Mouse (Mus musculus) forebrain, embryonic 14.5 days (tissue): ENCODE data around the gene Sdhc. TPM values are rescaled to one million over a fixed set of nuclear protein-coding genes. Genes with fewer than 3 reads are reported as not detected.

ENCODE experiments used
- ATAC-seq: fragments of 200-750 bp; cut with Nextera tagmentation; 2 replicates; pipeline ENCODE4 v1.8.0; 2017; ENCODE audit warnings: mild to moderate bottlenecking, moderate library complexity
- DNase-seq: peaks from one replicate; pipeline ENCODE4 v3.0.0-alpha.2; 2015; ENCODE audit warnings: low spot score
- H3K27ac ChIP-seq: fragments of 300-500 bp; sonication (generic); 2 replicates; pipeline ENCODE4 v1.5.1; 2014; ENCODE audit warnings: low read depth, mild to moderate bottlenecking, control low read depth, low read length, moderate library complexity
- H3K27me3 ChIP-seq: fragments of 300-500 bp; sonication (generic); replicated peaks from 2 replicates; pipeline ENCODE4 v1.6.1; 2014; ENCODE audit warnings: low read length, control low read depth, mixed read lengths; ENCODE audit not compliant: control insufficient read depth, insufficient read depth
- H3K36me3 ChIP-seq: fragments of 300-500 bp; sonication (generic); 2 replicates; pipeline ENCODE4 v1.6.1; 2014; ENCODE audit warnings: low read length, control low read depth; ENCODE audit not compliant: control insufficient read depth, insufficient read depth
- H3K4me1 ChIP-seq: fragments of 300-500 bp; sonication (generic); 2 replicates; pipeline ENCODE4 v1.6.1; 2014; ENCODE audit warnings: antibody characterized with exemption, low read length, control low read depth; ENCODE audit not compliant: control insufficient read depth, insufficient read depth
- H3K4me2 ChIP-seq: fragments of 300-500 bp; sonication (generic); 2 replicates; pipeline ENCODE4 v1.6.1; 2014; ENCODE audit warnings: mild to moderate bottlenecking, control low read depth, low read length
- H3K4me3 ChIP-seq: fragments of 300-500 bp; sonication (generic); 2 replicates; pipeline ENCODE4 v1.5.1; 2014; ENCODE audit warnings: low read depth, low read length, control low read depth
- H3K9ac ChIP-seq: fragments of 300-500 bp; sonication (generic); 2 replicates; pipeline ENCODE4 v1.6.1; 2014; ENCODE audit warnings: mild to moderate bottlenecking, low read length, control low read depth, moderate library complexity
- H3K9me3 ChIP-seq: fragments of 300-500 bp; sonication (generic); replicated peaks from 2 replicates; pipeline ENCODE4 v1.6.1; 2016; ENCODE audit warnings: low read length, control low read depth, mixed read lengths; ENCODE audit not compliant: control insufficient read depth
- WGBS: fragments of 180-500 bp; shearing (Covaris S2); extraction: QIAGEN DNeasy Blood & Tissue Kit; methylation state at CpG from one replicate; pipeline ENCODE4 v1.1.7; 2014; 5-methylcytosine and 5-hydroxymethylcytosine counted together
- polyA plus RNA-seq: library from polyadenylated mRNA; unstranded; fragments of >200 nt; fragmentation: Nextera tagmentation; extraction: Ambion mirVana; gene quantifications from 2 replicates; pipeline ENCODE4 v1.2.1, GENCODE M21; 2014

Gene Sdhc
- polyA plus RNA-seq, 1 experiment from 2014 or later = 310 TPM

DNA sequence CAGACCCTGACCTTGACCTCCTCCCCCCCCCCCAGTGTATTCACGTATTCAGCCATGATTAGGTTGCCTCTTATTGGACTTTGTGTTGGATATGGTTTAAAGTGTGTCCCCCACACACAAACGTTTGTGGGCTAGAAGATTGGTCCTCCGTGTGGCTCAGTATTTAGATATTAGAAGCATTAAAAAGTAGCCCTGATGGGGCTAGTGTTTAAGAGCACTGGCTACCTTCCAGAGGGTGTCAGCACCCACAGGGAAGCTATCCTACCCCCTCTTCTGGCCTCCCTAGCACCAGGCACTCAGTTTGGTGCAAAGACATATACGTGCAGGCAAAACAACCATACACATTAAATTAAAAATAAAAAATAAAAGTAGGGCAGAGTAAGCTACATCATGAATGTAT is 37.4 kb downstream of the Sdhc start:
- H3K4me3 ChIP-seq = no peak overlapping the region
- no peaks in the 10 kb centered on the region for H3K27me3 ChIP-seq
- no peak overlapping the region for H3K27ac ChIP-seq
- ATAC-seq (no peak), DNase-seq (no peak)
- H3K4me2 ChIP-seq = no peak overlapping the region
- 79% methylated on average over 4 of the region's 4 CpGs for WGBS
- H3K9me3 ChIP-seq = no peaks in the 10 kb centered on the region
- H3K4me1 ChIP-seq = peaks cover 12% of the 10 kb centered on the region; the same call in 1 of the 2 replicates
- no peak overlapping the region for H3K9ac ChIP-seq
- H3K36me3 ChIP-seq = no peaks in the 10 kb centered on the region

DNA sequence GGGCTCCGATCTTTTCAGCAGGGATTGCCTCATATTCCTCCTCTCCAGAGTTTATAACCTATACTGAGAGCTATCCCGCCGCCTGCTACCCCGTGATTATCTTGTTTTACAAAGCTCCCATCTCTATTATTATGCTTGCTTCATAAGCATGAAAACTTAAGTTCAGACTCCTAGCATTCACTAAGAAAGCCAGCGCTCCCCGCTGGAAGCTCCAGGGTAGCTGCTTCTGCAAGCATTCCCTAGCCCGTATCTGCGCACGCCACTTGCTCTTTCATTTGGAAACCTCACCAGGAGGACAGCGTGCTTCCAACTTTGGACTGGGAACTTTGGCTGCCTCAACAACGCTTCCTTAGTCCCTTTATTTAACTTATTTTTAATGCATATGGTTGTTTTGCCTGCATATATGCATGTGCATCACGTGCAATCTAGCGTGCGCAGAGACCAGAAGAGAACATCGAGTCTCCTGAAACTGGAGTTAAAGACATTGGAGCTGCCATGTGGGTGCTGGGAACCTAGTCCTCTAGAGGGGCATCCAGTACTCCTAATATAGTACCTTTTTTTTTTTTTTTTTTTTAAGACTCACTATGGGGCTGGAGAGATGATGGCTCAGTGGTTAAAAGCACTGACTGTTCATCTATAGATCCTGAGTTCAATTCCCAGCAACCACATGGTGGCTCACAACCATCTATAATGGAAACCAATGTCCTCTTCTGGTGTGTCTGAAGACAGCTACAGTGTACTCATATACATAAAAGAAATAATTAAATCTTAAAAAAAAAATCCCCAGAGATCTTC is 38.4 kb downstream of the Sdhc start:
- ATAC-seq (no peak; the same call in 1 of the 2 replicates), DNase-seq (peak; percentile 67)
- H3K27ac ChIP-seq = no peak overlapping the region; the same call in 1 of the 2 replicates
- H3K4me1 ChIP-seq = peaks cover 12% of the 10 kb centered on the region; the same call in 1 of the 2 replicates
- 2% methylated on average over 15 of the region's 15 CpGs for WGBS
- peak overlapping the region; percentile 62 for H3K9ac ChIP-seq
- peak overlapping the region; percentile 50 for H3K4me3 ChIP-seq
- H3K4me2 ChIP-seq = peak overlapping the region; percentile 65
- H3K36me3 ChIP-seq = no peaks in the 10 kb centered on the region
- H3K27me3 ChIP-seq = no peaks in the 10 kb centered on the region
- no peaks in the 10 kb centered on the region for H3K9me3 ChIP-seq

DNA sequence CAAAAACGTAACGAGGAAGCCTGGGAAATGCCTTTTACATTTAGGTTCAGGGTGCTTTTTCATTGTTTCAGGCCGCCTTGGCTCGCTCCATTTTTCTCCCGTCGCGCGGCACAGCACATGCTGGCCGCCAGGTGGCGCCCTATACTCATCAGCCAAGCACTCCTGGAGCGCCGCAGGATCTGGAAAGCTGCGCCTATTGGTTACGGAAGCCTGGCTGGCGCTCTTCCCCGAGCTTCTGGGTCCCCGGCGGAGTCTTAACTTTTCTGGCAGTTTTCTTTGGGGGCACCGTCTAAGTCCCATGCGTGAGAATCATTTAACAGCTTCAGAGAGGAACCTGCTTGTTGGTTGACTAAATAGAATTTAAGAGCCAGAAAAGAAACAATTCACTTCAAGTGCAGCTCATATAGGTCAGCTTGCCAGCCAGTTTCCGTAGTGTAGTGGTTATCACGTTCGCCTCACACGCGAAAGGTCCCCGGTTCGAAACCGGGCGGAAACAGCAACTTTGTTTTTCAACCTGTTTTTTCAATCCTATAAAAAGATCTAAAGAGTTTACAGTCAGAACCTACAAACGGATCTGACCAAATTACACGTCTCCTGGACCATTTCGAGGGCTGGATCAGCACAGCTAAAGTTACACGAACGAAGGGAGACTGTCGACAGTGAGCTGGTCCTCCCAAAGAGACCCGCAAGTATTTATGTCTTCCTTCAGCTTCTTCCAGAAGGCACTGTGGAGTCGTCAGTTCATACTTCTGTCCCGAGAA is 39.2 kb downstream of the Sdhc start:
- Histone ChIP-seq H3K9ac (peak overlapping the region; percentile 65), H3K4me1 (peaks cover 12% of the 10 kb centered on the region; the same call in 1 of the 2 replicates), H3K4me3 (peak overlapping the region; percentile 50), H3K27me3 (no peaks in the 10 kb centered on the region), H3K36me3 (no peaks in the 10 kb centered on the region), H3K9me3 (no peaks in the 10 kb centered on the region), H3K27ac (peak overlapping the region; percentile 81), H3K4me2 (peak overlapping the region; percentile 65)
- 0% methylated on average over 38 of the region's 38 CpGs for WGBS
- peak; percentile 95 for ATAC-seq
- DNase-seq = peak; percentile 98

DNA sequence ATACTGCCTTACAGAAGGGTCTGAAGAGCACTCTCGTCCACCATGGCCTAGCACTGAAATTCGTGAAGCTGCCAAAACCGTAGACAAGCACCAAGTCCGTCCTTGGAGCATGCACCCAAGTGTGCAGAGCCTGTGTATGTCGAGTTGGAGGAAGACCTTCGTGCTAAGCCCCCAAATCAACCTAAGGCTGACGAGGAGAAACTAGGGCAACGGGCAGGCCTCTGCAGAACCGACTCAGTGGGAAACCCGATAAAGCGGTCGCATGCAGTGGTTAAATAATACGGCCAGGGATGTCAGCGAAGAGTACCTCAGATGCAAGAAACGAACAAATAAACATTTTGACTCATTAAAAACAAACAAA is 39.8 kb downstream of the Sdhc start:
- Histone ChIP-seq H3K27me3 (no peaks in the 10 kb centered on the region), H3K4me3 (peak overlapping the region; percentile 50), H3K9me3 (no peaks in the 10 kb centered on the region), H3K4me1 (peaks cover 12% of the 10 kb centered on the region; the same call in 1 of the 2 replicates), H3K9ac (peak overlapping the region; percentile 65), H3K27ac (peak overlapping the region; percentile 81), H3K4me2 (peak overlapping the region; percentile 65), H3K36me3 (no peaks in the 10 kb centered on the region)
- 7% methylated on average over 15 of the region's 15 CpGs for WGBS
- ATAC-seq (peak; percentile 68), DNase-seq (no peak)

DNA sequence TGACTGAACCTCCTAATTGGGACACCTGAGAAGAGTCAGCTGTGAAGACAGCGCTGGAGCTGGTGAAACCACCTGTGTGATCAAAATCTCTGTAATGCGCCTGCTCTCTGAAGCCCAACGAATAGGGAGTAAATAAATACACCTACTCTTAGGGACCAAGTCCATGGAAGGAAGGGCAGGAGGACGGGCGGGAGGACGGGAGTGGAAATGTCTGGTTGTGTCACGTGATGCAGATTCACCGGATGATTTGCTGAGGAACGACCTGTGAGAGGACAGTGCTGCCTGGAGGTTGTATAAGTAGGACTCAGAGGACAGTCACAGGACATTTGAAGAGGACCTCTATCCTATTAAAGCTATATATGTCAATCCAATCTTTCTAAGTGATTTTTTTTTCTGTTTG is 40.8 kb downstream of the Sdhc start:
- Histone ChIP-seq H3K27me3 (no peaks in the 10 kb centered on the region), H3K4me1 (peaks cover 12% of the 10 kb centered on the region; the same call in 1 of the 2 replicates), H3K27ac (no peak overlapping the region), H3K4me3 (no peak overlapping the region), H3K9me3 (no peaks in the 10 kb centered on the region), H3K4me2 (no peak overlapping the region), H3K36me3 (no peaks in the 10 kb centered on the region), H3K9ac (no peak overlapping the region)
- ATAC-seq (no peak), DNase-seq (no peak)
- 44% methylated on average over 9 of the region's 9 CpGs for WGBS

DNA sequence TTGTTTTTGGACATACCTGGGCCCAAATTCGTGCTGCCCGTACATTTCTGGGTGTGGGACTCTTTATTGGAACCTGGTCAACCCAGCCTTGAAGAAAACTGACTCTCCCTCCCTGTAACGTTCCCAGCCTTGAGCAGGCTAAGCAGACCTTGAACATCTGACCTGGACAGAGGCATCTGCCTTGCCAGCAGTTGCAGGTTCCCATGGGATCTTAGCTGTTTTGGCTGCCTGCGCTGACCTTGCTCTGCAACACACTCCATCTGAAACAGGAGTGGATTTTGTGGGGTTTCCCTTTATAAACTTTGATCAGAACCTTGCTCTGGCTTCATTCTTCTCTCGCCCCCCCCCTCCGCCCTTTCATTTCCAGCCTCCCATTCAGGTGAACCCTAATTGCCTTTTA is 45.2 kb downstream of the Sdhc start:
- H3K4me2 ChIP-seq = no peak overlapping the region
- WGBS = 67% methylated on average over 6 of the region's 6 CpGs
- H3K4me1 ChIP-seq = peaks cover 2% of the 10 kb centered on the region; the same call in 1 of the 2 replicates
- H3K4me3 ChIP-seq = no peak overlapping the region
- no peaks in the 10 kb centered on the region for H3K9me3 ChIP-seq
- DNase-seq = no peak
- no peaks in the 10 kb centered on the region for H3K36me3 ChIP-seq
- no peak overlapping the region for H3K27ac ChIP-seq
- ATAC-seq = no peak
- no peaks in the 10 kb centered on the region for H3K27me3 ChIP-seq
- no peak overlapping the region for H3K9ac ChIP-seq

DNA sequence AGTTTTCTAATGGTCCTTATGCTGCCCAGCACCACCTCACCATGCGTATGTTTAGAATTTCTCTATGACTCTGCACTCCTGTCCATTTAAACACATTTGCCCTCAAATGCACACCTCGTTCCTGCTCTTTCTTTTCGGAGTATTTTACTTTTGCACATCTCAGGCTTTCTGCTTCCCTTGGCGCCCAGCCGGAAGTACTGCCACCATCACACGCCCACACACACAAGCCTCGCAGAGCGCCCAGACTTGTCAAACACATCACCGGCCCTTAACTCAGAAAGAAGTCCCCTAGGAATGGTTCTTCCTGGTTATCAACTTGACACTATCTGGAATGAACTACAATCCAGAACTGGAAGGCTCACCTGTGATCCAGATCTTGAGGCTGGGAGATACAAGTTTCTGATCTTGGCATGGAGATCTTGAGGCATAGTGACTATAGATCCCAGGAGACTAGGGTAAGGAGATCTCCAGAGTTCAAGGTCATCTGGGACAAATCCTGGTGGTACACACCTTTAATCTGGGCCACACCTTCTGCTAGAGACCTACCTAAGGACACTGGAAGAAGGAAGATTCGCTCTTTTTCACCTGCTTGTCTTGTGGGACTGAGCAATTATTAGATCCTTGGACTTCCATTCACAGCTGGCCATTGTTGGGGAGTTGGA is 47.1 kb downstream of the Sdhc start:
- 8% methylated on average over 10 of the region's 10 CpGs for WGBS
- Histone ChIP-seq H3K36me3 (no peaks in the 10 kb centered on the region), H3K9me3 (no peaks in the 10 kb centered on the region), H3K4me3 (peak overlapping the region; percentile 55), H3K9ac (0 out of 2 replicates have a peak overlapping the region, but pooled peaks have one; percentile 35), H3K4me2 (peak overlapping the region; percentile 51), H3K4me1 (0 out of 2 replicates have a peak, but pooled peaks cover 2% of the 10 kb centered on the region), H3K27ac (no peak overlapping the region), H3K27me3 (no peaks in the 10 kb centered on the region)
- peak; percentile 38 for DNase-seq
- no peak; the same call in 1 of the 2 replicates for ATAC-seq

DNA sequence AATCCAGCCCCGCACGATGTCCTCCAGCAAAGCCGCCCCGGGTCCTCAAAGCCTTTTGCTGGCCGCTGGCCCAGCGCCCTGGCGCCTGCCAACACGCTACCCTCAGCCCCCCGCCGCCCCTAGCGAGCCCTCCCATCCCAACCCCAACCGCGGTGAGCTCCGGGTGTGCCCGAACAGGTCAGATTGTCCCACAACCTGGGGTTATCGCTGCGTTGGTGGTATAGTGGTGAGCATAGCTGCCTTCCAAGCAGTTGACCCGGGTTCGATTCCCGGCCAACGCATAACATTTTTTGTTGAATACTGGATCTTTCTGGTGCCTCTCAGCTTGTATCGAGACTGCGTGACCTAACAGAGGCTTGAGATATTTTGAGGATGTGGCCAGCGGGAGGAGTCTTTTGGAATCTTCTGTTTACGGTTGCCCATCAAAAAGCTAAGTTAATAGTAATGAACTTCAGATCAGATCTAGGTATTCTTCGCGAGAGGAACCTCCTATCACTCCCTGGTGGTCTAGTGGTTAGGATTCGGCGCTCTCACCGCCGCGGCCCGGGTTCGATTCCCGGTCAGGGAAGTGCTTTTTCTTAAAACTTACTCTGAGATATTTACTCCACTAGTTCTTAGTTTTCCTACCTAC is 47.7 kb downstream of the Sdhc start:
- under 1% methylated on average over 35 of the region's 35 CpGs for WGBS
- peak; percentile 94 for ATAC-seq

More for the DNA sequence above, 47.7 kb downstream of the Sdhc start:
- Histone ChIP-seq H3K4me2 (peak overlapping the region; percentile 51), H3K9me3 (no peaks in the 10 kb centered on the region), H3K36me3 (no peaks in the 10 kb centered on the region), H3K27ac (peak overlapping the region; percentile 75; the same call in 1 of the 2 replicates), H3K27me3 (no peaks in the 10 kb centered on the region), H3K4me3 (peak overlapping the region; percentile 55), H3K9ac (peak overlapping the region; percentile 68), H3K4me1 (0 out of 2 replicates have a peak, but pooled peaks cover 2% of the 10 kb centered on the region)
- DNase-seq = peak; percentile 88
